Mouse (Mus musculus) urinary bladder, adult 2 months (tissue): ENCODE measurements at regions not wholly inside any gene's neighbourhood (a gene's known extent, or its start where the extent isn't known, plus 50 kb on each side); places are given as distances from the start of the nearest gene placed in this dataset.

Experiments used
- DNase-seq: peaks from one replicate; pipeline ENCODE4 v3.0.0; 2022; ENCODE audit warnings: low spot score

DNA sequence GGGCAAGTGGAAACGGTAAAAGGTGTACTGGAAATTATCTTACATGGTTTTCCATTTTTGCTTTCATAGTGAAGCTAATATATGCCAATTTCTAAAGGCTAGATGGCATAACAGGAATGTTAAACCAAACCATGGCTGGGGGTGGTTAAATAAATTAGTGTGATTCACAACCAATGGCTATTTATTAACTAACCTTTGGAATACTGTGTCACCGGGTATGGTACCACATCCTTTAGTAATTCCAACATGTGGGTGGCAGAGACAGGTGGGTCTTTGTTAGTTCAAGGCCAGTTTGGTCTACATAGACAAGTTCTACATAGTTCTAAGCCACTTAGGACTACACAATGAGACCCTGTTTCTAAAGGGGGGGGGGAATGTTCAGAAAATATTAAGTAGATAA is 179.8 kb upstream of the Plxnc1 start:
- no peak for DNase-seq

DNA sequence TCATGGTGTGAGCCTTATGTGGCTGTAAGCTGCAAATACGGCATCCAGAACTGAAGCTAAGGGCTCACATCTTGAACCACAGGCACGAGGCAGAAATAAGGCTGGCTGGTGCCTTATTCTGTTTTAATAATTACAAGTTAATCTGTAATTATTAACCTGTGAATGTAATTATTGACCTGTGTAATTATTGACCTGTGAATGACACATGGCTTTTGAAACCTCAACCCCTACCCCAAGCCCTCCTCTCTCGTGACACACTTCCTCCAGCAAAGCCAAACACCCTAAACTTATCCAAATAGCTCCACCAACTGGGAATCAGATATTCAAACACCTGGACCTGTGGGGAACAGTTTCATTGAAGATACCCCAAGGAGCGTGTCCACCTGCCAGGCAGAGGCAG is 175.4 kb upstream of the Plxnc1 start:
- DNase-seq, result no peak

DNA sequence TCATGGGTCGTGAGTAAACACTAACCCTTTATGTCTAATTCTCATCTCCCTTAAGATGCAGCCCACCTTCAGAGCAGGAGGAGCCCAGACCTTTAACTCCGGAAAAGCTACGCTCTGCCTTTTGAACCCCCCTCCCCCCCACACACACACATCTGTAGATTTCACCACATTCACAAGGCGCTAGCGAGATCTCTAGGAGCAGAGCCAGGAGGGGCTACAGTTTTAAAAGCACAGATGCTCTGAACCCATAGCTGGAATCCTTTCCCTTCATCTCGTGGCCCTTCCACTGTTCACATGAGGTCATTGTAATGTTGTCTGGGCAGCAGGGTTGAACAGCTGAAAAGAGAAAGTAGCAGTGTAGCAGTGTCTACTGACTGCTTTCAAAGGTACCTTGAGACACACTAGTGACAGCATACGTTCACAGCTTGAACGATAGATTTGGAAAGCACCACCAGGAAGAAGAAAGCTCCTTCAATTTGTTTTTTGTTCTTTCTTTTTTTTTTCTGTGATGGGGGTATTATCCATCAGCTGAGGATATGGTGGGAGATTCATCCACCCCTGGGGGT is 174.2 kb upstream of the Plxnc1 start:
- no peak for DNase-seq

DNA sequence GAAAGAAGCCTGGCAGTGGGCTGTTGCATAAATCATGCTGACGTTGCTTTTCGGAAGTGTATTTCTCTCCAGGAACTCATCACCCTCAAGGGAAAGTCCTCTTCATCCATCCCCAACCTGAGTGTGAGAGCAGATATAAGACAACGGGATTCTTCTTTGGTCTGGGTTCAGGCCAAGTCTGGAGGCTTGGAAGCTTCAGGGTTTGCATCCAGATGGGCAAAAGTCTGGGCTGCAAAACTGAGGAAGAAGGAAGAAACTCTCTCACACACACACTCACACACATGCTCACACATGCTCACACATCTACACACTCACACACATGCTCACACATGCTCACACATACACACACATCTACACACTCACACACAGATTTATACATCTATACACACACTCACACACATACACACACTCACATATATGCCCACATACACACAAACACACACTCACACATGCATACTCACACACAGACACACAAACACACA is 173.1 kb upstream of the Plxnc1 start:
- no peak for DNase-seq

DNA sequence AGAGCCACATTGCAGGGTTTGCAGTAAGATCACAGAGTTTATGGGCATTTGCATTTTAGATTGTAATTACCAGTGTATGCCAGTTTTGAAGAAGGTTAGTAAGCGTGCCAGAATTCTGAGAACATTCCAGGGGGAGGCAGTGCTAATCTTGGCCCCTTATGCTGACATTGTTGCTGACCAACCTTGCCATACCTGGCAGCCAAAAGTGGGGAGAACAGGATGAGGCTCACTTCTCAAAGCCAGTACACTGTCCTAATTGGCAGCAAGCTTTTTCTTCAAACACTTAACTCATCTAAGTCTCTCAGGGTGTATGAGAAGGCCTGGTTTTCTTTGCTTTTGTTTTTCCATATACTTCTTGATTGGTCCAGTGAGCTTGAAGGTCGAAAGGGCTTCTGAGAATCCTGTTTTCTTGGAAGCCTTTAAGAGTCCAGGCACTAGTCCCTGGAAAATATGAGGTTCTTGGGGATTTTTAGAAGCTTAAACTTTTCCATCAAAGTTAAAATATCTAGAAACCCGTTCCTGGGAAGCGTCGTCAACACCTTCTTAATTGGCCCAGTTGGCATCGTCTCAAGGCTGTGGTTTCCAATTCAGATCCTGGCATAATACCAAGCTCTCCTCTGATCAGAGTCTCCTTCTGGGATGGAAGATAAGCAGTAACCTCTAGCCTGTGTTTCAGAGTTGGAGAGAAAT is 172.6 kb upstream of the Plxnc1 start:
- DNase-seq, result no peak

DNA sequence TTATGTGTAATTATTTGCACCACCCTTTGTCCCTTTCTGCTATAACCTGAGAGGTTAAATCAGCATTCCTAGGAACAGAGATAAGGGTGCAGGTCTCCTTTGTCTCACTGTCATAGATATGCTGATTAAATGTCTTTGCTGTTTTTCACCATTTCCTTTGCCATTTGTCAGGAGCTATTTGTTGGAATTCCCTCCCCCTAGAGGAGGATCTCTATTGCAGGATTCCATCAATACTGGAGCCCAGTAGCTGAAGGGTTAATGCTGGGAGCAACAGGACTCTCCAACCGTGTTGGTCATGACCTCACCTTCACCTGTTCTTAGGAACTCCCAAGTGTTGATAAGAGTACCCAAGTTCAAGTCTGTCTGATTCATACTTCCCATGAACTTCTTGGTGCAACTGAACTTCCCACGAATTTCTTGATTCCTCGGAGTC is 172.0 kb upstream of the Plxnc1 start:
- no peak for DNase-seq

DNA sequence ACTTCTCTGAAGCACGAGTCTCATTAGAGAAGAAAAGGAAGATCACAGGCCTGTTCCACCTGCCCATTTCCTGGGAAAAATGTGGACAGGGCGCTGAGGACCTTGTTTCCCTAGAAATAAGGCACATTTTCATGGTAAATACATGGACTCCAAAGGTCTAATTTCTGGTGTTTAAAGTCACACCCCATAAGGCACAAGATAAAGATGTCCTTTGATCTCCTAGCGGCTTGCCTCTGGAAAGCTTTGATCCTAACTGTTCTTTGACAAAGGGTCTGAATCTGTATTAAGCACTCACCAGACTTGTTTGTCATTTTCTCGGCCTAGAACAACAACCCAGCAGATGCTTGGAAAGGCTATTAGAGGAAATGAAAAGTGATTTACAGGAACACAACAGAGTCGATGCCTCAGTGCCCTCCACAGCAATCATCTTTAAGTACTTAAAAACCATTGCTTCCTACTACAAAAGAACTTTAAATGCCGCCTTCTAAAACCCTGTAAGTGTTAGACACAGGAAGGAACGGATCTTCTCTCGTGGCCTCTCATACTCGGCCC is 168.3 kb upstream of the Plxnc1 start:
- no peak for DNase-seq

DNA sequence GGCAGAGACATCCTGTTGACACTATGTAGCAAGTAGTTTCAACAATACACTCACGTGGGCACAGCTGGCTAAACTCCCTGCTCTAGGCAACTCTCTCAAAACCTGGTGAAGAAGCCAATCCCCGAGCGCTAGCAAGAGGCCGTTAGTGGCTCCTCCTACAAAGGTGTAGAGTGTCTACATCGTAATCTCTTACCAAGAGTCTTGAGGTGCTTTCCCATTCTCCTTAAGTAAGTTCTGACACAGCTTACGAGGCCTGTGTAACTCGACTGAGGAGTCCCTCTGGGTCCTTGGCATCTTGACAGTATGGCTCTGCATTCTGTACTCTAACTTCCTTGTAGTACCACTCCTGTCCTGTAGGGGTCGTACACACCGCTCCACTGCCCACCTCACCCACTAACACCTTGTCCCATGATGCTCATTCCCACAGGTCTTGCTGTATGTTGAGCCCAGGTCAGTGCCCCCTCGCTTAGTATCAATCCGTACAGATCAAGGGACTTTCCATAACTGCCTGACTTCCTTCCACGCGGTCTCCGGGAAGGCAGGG is 167.7 kb upstream of the Plxnc1 start:
- no peak for DNase-seq

DNA sequence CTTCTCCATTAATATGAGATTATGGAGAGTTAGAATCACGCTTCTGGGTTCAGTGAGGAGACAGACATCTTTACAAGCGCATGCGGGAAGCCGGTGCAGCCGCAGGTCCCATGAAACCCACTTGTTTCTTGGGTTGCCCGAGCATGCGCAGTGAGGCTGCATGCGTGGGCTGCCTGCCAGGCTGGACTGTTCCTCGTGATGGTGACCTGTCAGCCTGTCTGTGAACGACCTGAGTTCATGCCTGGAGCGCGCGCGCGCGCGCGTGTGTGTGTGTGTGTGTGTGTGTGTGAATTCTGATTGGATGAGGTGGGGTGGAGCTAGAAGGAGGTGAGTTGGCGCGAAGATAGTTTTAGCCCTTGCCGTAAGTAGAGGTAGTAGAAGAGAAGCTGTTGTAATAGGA is 166.2 kb upstream of the Plxnc1 start:
- no peak for DNase-seq

DNA sequence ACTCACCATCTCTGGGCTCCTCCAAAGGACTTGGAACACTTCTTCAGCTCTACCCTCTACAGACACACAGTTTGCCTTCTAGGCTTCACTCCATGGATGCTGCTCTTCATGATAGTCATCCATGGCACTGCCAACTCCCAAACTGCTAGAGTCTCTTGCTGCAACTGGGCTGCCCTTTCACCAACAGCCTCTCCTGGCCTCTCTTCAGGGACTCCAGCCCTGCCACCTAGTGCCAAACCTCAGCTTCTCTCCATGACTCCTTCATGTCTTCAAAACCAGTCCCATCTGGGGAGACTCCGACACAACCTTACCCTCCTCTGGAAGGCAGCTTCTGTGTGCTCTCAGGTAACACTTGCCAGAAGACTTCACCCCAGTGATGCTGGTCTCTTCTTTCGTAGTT is 164.9 kb upstream of the Plxnc1 start:
- no peak for DNase-seq

DNA sequence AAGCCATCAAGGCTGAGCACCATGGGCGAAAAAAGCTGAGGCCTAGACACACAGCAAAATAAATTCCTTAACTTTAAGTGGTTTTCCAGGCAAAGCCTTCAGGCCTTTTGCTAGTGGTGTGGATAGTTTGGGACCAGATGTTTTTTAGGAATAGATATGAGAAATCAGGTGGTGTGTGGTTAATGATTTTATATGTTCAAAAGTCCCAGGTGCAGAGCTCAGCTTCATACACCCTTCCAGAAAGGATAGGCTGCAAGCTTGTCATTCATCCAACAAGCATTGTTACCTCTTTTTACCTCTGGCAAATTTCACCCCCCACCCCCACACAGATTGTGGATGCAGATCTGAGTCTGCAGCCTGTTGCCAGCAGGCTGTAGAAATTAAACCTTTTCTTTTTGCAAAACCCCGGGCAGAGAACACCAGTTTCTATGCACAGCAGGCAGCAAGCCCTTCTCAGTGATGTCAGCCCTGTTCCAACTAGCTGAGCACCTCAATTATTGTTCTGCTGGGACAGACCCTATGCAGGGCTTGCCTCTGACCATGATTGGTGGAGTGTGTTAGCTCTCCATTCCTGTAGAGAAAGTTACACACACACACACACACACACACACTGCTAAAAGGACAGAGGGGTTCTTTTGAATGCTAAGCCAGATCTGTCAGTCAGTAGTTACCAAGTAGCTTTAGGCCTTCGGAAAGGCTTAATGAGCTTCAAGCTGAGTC is 163.1 kb upstream of the Plxnc1 start:
- DNase-seq, result no peak

DNA sequence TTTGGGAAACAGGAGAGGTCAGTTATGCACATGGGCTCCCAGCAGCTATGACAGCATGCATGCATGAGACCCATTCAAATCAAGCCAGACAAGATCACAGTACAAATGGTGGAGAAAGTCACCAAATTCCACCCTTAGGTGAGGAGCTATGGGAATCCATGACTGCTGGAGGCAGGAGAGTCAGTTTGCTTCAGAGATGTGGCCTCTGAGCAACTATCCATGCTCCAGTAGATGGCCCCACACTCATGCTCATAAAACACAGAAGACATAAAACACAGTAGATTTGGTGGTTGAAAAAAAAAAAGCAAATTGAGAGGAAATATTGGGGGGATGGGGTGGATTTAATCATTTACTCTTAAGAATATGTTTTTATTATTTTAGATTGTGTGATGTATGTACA is 159.2 kb upstream of the Plxnc1 start:
- DNase-seq, result no peak

DNA sequence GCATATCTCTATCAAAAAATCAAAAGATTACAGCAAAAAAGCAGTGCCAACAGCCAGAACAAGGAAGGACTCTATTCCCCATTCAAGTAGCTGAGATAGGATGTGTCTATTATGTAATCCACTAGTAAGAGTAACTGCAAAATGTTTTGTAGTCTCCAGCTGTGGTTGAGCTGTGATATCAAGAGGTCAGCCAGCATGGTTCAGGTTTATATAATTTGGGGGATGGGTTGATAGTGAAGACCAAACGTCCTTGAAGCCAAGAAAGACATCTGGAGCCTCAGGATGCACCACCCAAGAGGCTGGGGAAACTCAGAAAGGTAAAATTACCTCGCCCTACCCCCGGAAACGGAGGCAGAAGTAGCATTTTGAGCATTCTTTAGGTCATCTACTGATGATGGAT is 158.3 kb upstream of the Plxnc1 start:
- DNase-seq, result no peak

DNA sequence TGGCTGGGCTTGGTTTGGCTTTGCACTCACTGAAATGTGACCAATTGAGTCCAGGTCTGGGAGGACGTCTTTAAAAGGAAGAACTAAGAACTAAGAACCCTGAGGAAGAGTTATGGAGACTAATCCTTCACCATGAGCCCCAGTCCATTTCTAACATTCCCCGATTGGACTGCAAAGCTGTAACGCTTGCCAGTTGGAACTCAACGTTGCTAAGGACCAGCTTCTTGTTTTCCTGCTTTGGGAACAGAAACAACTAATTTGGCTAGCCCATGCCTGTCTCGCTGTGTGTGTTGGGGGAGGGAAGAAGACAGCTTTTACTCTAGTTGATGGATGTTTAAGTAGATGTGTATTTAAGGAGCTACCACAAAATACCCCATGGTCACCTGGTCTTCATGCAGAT is 155.3 kb upstream of the Plxnc1 start:
- no peak for DNase-seq

DNA sequence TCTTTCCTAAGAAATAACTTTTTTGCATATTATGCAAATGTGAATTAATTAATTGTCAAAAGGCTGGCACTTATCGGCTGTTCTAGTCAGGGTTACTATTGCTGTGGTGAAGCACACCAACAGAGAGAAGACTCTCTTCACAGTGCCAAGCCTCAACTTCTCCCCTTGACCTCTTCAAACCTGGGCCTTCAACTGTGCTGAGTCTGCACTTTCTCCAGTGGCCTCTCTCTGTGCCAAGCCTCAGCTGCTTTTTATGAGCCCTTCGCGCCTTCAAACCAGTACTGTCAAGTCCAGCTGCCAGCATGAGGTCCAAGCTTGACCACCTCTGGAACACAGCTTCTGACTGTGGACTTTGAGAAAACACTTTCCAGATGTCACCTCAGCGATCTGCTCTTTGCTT is 151.2 kb upstream of the Plxnc1 start:
- DNase-seq, result no peak

DNA sequence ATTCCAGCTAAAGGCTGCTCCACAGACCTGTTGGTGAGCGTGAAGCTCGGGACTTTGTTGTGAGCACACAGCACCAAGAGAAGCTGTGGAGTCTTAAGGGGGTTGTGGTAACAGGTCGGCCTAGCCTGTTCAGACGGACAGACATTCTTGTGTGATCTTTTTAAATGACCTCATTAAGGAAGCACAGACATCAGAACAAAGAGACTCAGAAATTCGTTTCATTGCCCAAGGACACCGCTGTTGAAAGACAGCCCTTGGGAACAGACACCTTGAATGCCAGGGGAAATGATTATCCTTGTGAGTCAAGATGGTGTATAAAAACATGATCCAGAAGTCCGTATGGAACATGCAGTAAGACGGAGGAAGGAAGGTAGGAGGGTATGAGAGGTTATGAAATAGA is 150.1 kb upstream of the Plxnc1 start:
- no peak for DNase-seq

DNA sequence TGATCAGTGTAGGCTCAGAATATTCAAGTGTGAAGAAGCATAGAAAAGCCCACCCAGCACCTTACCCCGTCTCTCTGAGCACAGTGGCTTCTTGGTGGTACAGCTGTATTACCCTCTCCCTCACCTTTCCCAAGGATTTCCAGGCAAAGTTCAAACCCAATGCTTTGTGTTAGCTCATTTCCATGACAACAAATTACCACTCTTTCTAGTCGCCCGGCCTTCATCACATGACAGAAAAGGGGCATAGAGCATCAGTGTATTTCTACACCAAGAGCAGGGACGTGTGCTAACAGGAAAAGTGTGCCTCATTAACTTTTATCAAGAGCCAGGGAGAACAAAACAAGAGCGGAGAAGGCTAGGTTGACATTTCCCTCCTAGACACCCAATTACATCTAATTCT is 148.6 kb upstream of the Plxnc1 start:
- no peak for DNase-seq

DNA sequence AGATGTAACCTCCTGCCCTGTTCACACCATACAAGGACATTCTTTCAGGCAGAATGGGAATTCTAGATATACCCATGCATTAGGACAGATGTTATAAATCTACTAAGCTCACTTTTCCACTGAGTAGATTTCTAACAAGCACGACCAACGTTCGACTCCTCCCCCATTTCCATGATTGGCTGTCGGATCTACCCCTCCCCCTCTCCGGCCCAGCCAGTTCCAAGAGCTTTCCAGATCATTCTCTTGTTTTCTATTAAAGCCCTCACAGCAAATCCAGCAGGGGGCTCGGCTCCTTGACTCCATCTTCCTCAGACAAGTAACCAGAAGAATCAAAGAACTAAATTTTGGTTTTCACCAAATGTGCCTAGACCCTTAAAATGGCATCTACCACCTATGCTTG is 146.5 kb upstream of the Plxnc1 start:
- DNase-seq, result no peak

DNA sequence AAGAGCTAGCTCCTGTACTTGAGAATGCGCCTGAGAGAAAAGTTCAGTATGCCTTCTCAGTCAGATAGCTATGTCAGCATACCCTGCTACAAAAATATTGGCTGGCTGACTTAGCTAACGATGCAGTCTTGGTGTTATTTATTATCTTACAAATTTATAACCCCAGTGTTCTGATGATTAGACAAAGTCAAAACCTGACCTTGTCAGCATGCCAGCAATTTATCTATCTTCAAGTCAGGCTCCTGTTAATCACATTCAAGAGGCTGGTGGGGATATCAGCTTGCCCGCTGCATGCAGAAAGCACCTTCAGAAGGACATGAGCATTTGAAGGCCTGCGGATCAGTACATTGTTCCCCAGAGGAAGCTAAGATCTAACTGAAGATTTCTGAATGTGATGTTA is 146.0 kb upstream of the Plxnc1 start:
- no peak for DNase-seq

DNA sequence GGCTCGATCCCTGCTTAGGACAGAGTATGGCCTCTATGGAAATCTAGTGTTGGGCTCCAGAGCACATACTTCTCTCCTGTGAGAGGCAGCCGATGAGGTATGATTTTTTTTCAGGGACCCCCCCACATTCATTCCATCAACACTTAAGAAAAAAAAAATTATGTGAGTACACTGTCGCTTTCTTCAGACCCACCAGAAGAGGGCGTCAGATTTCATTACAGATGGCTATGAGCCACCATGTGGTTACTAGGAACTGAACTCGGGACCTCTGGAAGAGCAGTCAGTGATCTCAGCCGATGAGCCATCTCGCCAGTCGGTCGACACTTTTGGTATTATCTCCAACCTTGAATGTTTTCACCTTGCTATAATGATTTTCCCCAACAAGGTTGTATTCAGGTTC is 145.4 kb upstream of the Plxnc1 start:
- no peak for DNase-seq

DNA sequence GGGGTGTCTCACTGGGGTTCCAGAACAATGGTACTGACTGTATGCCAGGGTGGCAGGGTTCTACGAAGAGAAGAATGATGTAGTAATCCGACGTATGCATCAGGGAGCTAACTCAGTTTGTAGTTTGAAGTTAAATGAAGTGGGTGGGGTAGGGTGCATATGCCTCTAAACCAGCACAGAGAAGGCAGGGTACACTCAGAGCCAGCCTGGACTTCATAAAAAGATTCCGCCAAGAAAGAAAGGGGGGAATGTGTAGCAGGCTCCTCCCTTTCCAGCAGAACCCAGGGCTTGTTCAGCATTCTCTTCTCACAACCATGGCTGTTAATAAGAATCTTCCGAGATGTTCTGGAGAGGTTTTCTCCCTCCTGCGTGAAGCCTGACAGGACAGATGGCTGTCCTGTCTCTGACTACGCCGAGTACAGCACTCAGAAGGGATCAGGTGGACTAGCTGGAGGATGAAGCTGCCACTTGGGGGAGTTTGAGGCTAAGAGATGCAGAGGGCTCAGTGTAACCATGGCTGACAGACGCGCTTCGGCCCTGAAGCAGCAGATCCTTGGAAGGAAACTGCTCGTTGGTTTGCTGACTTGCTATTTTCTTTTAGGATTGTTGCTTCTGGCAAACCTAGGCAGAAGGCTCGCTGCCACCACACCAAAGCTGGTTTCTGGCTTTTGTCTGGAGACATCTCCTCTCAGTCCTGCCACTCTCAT is 143.4 kb upstream of the Plxnc1 start:
- DNase-seq, result peak; percentile 26

DNA sequence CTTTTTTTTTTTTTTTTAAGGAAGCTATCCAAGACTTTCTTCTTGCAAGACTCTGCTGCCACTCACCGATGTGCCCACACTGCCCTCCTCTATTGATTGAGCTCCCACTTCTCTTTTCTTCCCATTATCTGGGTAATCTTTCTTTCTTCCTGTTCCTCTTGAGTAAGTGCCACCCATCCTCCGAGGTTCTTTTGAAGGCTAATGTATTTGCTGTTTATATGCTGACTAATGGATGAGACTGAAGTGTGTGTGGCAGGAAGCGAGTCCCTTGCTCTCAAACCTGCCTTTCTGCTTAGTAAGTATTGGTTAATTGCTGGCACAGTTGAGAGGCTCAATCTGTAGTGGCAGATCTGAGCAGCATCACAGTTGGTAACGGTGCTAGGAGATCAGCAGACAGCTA is 142.1 kb upstream of the Plxnc1 start:
- no peak for DNase-seq
